Mouse (Mus musculus) c-Kit-positive CD71-positive TER-119-positive erythroid progenitor cells, embryonic 14.5 days (primary cell): ENCODE data around the gene Trp53i13.
"Not testable (repeated sequence)": the region's sequence is repeated elsewhere in the genome, so short reads cannot be mapped to it uniquely, and the experiment has no call there.

Experiments used
- DNase-seq: peaks from one replicate; pipeline ENCODE4 v3.0.0-alpha.2; 2013; ENCODE audit warnings: low spot score

Gene Trp53i13

GRCm38 (mm10) chr11:77515637-77516552 lies at the start of gene Trp53i13:
Gene Trp53i13, minus strand, starts transcription at chr11:77515980.
- no peak for DNase-seq

- DNase-seq, result no peak
Observed at GRCm38 (mm10) chr11:77545261-77545660, 29.5 kb upstream of the Trp53i13 start.

GRCm38 (mm10) chr11:77532202-77532846 lies 16.5 kb upstream of the Trp53i13 start:
- no peak for DNase-seq

- no peak for DNase-seq
Observed at GRCm38 (mm10) chr11:77530862-77531261, 15.1 kb upstream of the Trp53i13 start.

- no peak for DNase-seq
Observed at GRCm38 (mm10) chr11:77529644-77530043, 13.9 kb upstream of the Trp53i13 start.

GRCm38 (mm10) chr11:77528420-77528819 lies 12.6 kb upstream of the Trp53i13 start:
- not testable (repeated sequence) for DNase-seq

- no peak for DNase-seq
Observed at GRCm38 (mm10) chr11:77525804-77526486, 10.2 kb upstream of the Trp53i13 start.

GRCm38 (mm10) chr11:77520601-77521529 lies 5.1 kb upstream of the Trp53i13 start:
- DNase-seq, result no peak

GRCm38 (mm10) chr11:77519043-77519442 lies 3.3 kb upstream of the Trp53i13 start, which contains the start of gene Gm10392:
Gene Gm10392, minus strand, starts transcription at chr11:77519198.
- DNase-seq, result no peak

- no peak for DNase-seq
Observed at GRCm38 (mm10) chr11:77518051-77518798, 2.4 kb upstream of the Trp53i13 start.

- no peak for DNase-seq
Observed at GRCm38 (mm10) chr11:77516553-77517425, 1.0 kb upstream of the Trp53i13 start.

GRCm38 (mm10) chr11:77514832-77515636 lies 746 bp downstream of the Trp53i13 start, which contains the start of gene Abhd15:
Gene Abhd15, plus strand, starts transcription at chr11:77515121.
- DNase-seq, result peak; percentile 34

GRCm38 (mm10) chr11:77514281-77514831 lies 1.4 kb downstream of the Trp53i13 start:
- peak; percentile 58 for DNase-seq

GRCm38 (mm10) chr11:77513811-77514170 lies 2.0 kb downstream of the Trp53i13 start:
- no peak for DNase-seq

- peak; percentile 68 for DNase-seq
Observed at GRCm38 (mm10) chr11:77512891-77513810, 2.6 kb downstream of the Trp53i13 start.

GRCm38 (mm10) chr11:77511336-77511735 lies 4.4 kb downstream of the Trp53i13 start:
- no peak for DNase-seq
